Mouse (Mus musculus): Measurements from ENCODE around the gene Rft1. TPM values are rescaled to one million over a fixed set of nuclear protein-coding genes. Genes with fewer than 3 reads are reported as not detected.

Gene Rft1
- polyA plus RNA-seq, 1 experiment from 2014 or later = 8.4 TPM

GRCm38 (mm10) chr14:30622130-30622529 lies 32.0 kb upstream of the Rft1 start:
- Histone ChIP-seq H3K9me3 (ENCODE audit: control insufficient read depth) (no peaks in the 10 kb centered on the region), H3K4me2 (replicated peaks; ENCODE audit: low read depth) (no peak overlapping the region), H3K36me3 (ENCODE audit: control insufficient read depth, insufficient read depth) (peaks cover 22% of the 10 kb centered on the region; the same call in 1 of the 2 replicates), H3K27me3 (replicated peaks; ENCODE audit: control insufficient read depth, insufficient read depth, low read length) (no peaks in the 10 kb centered on the region), H3K27ac (ENCODE audit: low read depth, low read length) (no peak overlapping the region), H3K4me1 (replicated peaks; ENCODE audit: control insufficient read depth, insufficient read depth, low read length) (peaks cover 4% of the 10 kb centered on the region; the same call in 1 of the 2 replicates), H3K4me3 (ENCODE audit: low read depth, low read length) (no peak overlapping the region), H3K9ac (ENCODE audit: low read depth, low read length) (no peak overlapping the region)
- no peak for ATAC-seq
- TF ChIP-seq CTCF (IDR thresholded peaks at IDR 0.05; ENCODE audit: low read depth) = no peak
- 71% methylated on average over 7 of the region's 7 CpGs for WGBS

- no peak overlapping the region for H3K4me2 ChIP-seq (replicated peaks; ENCODE audit: low read depth)
- no peak overlapping the region for H3K9ac ChIP-seq (ENCODE audit: low read depth, low read length)
- TF ChIP-seq CTCF (IDR thresholded peaks at IDR 0.05; ENCODE audit: low read depth) = no peak
- WGBS = 94% methylated on average over 8 of the region's 8 CpGs
- no peaks in the 10 kb centered on the region for H3K9me3 ChIP-seq (ENCODE audit: control insufficient read depth)
- H3K36me3 ChIP-seq (ENCODE audit: control insufficient read depth, insufficient read depth) = peaks cover 22% of the 10 kb centered on the region; the same call in 1 of the 2 replicates
- H3K27me3 ChIP-seq (replicated peaks; ENCODE audit: control insufficient read depth, insufficient read depth, low read length) = no peaks in the 10 kb centered on the region
- no peak overlapping the region for H3K27ac ChIP-seq (ENCODE audit: low read depth, low read length)
- no peak overlapping the region for H3K4me3 ChIP-seq (ENCODE audit: low read depth, low read length)
- no peak for ATAC-seq
- peaks cover 4% of the 10 kb centered on the region; the same call in 1 of the 2 replicates for H3K4me1 ChIP-seq (replicated peaks; ENCODE audit: control insufficient read depth, insufficient read depth, low read length)
These were observed 31.6 kb upstream of the Rft1 start for GRCm38 (mm10) chr14:30622556-30622955.

- Histone ChIP-seq H3K27me3 (replicated peaks; ENCODE audit: control insufficient read depth, insufficient read depth, low read length) (no peaks in the 10 kb centered on the region), H3K9ac (ENCODE audit: low read depth, low read length) (0 out of 2 replicates have a peak overlapping the region, but pooled peaks have one; percentile 83), H3K4me2 (replicated peaks; ENCODE audit: low read depth) (peak overlapping the region; percentile 90), H3K4me1 (replicated peaks; ENCODE audit: control insufficient read depth, insufficient read depth, low read length) (peaks cover 11% of the 10 kb centered on the region), H3K36me3 (ENCODE audit: control insufficient read depth, insufficient read depth) (peaks cover 22% of the 10 kb centered on the region; the same call in 1 of the 2 replicates), H3K4me3 (ENCODE audit: low read depth, low read length) (peak overlapping the region; percentile 83), H3K9me3 (ENCODE audit: control insufficient read depth) (no peaks in the 10 kb centered on the region), H3K27ac (ENCODE audit: low read depth, low read length) (peak overlapping the region; percentile 81)
- 26% methylated on average over 8 of the region's 8 CpGs for WGBS
- peak; percentile 74 for TF ChIP-seq CTCF (IDR thresholded peaks at IDR 0.05; ENCODE audit: low read depth)
- ATAC-seq = peak; percentile 27
These were observed 29.9 kb upstream of the Rft1 start for GRCm38 (mm10) chr14:30624277-30624721.

DNA sequence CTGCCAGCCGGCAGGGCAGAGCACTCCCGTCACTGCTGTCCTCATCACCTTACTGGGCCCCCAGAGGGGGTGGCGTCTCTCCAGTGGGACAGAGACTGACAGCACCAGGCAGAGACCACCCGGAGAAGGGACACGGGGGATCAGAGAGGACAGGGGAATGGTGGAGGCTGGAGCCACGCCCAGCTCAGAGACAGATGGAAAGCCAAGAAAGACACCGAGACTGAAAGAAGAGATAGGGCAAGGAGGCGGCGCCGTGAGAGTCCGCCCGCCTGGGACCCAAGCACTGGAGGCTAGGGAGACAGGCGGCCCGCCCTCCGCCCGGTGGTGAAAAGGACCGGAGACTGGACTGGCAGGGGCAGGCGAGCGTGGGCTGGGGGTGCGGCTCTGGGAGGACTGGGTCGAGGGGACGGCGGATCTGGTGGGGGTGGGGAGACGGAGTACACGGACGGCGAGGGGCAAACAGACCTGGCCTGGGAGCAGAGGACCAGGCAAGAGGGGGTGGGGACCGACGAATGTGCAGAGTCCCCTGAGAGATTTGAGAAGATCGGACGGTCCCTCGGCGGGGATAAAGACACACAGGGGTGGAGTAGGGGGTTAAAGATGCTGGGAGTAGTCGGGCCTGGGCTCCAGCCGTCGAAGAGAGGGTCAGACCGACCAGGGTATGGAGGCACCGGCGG lies 28.9 kb upstream of the Rft1 start:
- no peaks in the 10 kb centered on the region for H3K27me3 ChIP-seq (replicated peaks; ENCODE audit: control insufficient read depth, insufficient read depth, low read length)
- H3K27ac ChIP-seq (ENCODE audit: low read depth, low read length) = peak overlapping the region; percentile 81
- TF ChIP-seq CTCF (IDR thresholded peaks at IDR 0.05; ENCODE audit: low read depth) = no peak
- peaks cover 13% of the 10 kb centered on the region; the same call in 1 of the 2 replicates for H3K36me3 ChIP-seq (ENCODE audit: control insufficient read depth, insufficient read depth)
- peak overlapping the region; percentile 83 for H3K9ac ChIP-seq (ENCODE audit: low read depth, low read length)
- peaks cover 11% of the 10 kb centered on the region for H3K4me1 ChIP-seq (replicated peaks; ENCODE audit: control insufficient read depth, insufficient read depth, low read length)
- peak overlapping the region; percentile 83 for H3K4me3 ChIP-seq (ENCODE audit: low read depth, low read length)
- WGBS = under 1% methylated on average over 39 of the region's 39 CpGs
- peak; percentile 20; the same call in 1 of the 2 replicates for ATAC-seq
- no peaks in the 10 kb centered on the region for H3K9me3 ChIP-seq (ENCODE audit: control insufficient read depth)
- peak overlapping the region; percentile 90 for H3K4me2 ChIP-seq (replicated peaks; ENCODE audit: low read depth)

GRCm38 (mm10) chr14:30625856-30626726 lies 28.1 kb upstream of the Rft1 start, which contains the start of gene Prkcd:
TSS of gene Prkcd (minus strand) at chr14:30626210.
- 2% methylated on average over 54 of the region's 71 CpGs for WGBS
- Histone ChIP-seq H3K9ac (ENCODE audit: low read depth, low read length) (peak within 1 kb of the TSS; percentile 83), H3K4me3 (ENCODE audit: low read depth, low read length) (peak within 1 kb of the TSS; percentile 83), H3K4me1 (replicated peaks; ENCODE audit: control insufficient read depth, insufficient read depth, low read length) (peaks cover 11% of the 10 kb centered on the region), H3K4me2 (replicated peaks; ENCODE audit: low read depth) (peak within 1 kb of the TSS; percentile 90), H3K27ac (ENCODE audit: low read depth, low read length) (peak within 1 kb of the TSS; percentile 81), H3K9me3 (ENCODE audit: control insufficient read depth) (no peaks in the 10 kb centered on the region), H3K27me3 (replicated peaks; ENCODE audit: control insufficient read depth, insufficient read depth, low read length) (no peaks in the 10 kb centered on the region), H3K36me3 (ENCODE audit: control insufficient read depth, insufficient read depth) (peaks cover 8% of the 10 kb centered on the region; the same call in 1 of the 2 replicates)
- TF ChIP-seq CTCF (IDR thresholded peaks at IDR 0.05; ENCODE audit: low read depth) = no peak
- peak; percentile 65 for ATAC-seq
